Mouse (Mus musculus) Patski (cell line): ENCODE measurements around the gene Taldo1. TPM values are rescaled to one million over a fixed set of nuclear protein-coding genes. Genes with fewer than 3 reads are reported as not detected.

ENCODE experiments used
- ATAC-seq: fragments of 100-300 bp; one replicate; pipeline ENCODE4 v1.8.0; 2021
- CTCF ChIA-PET: fragments of 350-600 bp; sonication (Branson Sonifier 250); formaldehyde crosslinking; loops from one replicate; lab custom pipeline; 2022; ENCODE audit warnings: inconsistent platforms; lab: Charles Lee
- POLR2A ChIA-PET: fragments of 350-600 bp; sonication (Branson Sonifier 250); formaldehyde crosslinking; loops from one replicate; lab custom pipeline; 2022; ENCODE audit warnings: antibody characterized with exemption, inconsistent platforms; lab: Charles Lee
- DNase-seq: peaks from one replicate; pipeline ENCODE4 v3.0.0-alpha.2; 2011; ENCODE audit warnings: low read depth, low spot score
- H3K27me3 ChIP-seq: fragments of 371-371 bp; one replicate; pipeline ENCODE4 v1.5.1; 2021
- CTCF ChIP-seq: fragments of 100-300 bp; IDR thresholded peaks from one replicate; pipeline ENCODE4 v1.5.1; 2021
- in situ Hi-C: fragments of 300-500 bp; cut with MboI; formaldehyde crosslinking; loops from 3 replicates; pipeline ENCODE4 v1.11.1; 2018; ENCODE audit warnings: low pct_unique_long_range_greater_than_20kb, mixed read lengths
- polyA plus RNA-seq: library from polyadenylated mRNA; unstranded; gene quantifications from one replicate; pipeline ENCODE4 v1.2.3, GENCODE M21; 2021

Gene Taldo1
- polyA plus RNA-seq = 512 TPM

GRCm38 (mm10) chr7:141391625-141392551, at the start of gene Taldo1:
Gene Taldo1, plus strand, starts transcription at chr7:141392199.
- no peak for TF ChIP-seq CTCF
- DNase-seq (peak; percentile 64), ATAC-seq (peak; percentile 81)
- H3K27me3 ChIP-seq = no peaks in the 10 kb centered on the region
- ChIA-PET POLR2A (interaction anchor here (0.6 to 2.6 kb wide), 8 partner anchors 14 to 75 kb away, joined by 3 to 10 read pairs (median 4); partner anchors contain the start of gene Eps8l2), CTCF (interaction anchor here (1.0 to 4.6 kb wide), 9 partner anchors 9 to 215 kb away, joined by 3 to 19 read pairs (median 7); partner anchors contain the start of gene Eps8l2)
- in situ Hi-C loops = no loop called here

- no peaks in the 10 kb centered on the region for H3K27me3 ChIP-seq
- ATAC-seq (no peak), DNase-seq (no peak)
- in situ Hi-C loops = no loop called here
- ChIA-PET CTCF (interaction anchor here (1.0 kb wide), 1 partner anchor 14 kb away, joined by 3 read pairs; no protein-coding TSS in a partner anchor), POLR2A (interaction anchor here (1.3 kb wide), 1 partner anchor 14 kb away, joined by 3 read pairs; no protein-coding TSS in a partner anchor)
- TF ChIP-seq CTCF = no peak
These were observed 48.8 kb upstream of the Taldo1 start for GRCm38 (mm10) chr7:141343230-141343629.

- POLR2A ChIA-PET = interaction anchor here (1.3 kb wide), 1 partner anchor 14 kb away, joined by 3 read pairs; no protein-coding TSS in a partner anchor
- ATAC-seq (no peak), DNase-seq (no peak)
- in situ Hi-C loops = no loop called here
- CTCF ChIA-PET = interaction anchor here (1.0 kb wide), 1 partner anchor 14 kb away, joined by 3 read pairs; no protein-coding TSS in a partner anchor
- H3K27me3 ChIP-seq = no peaks in the 10 kb centered on the region
- TF ChIP-seq CTCF = no peak
These were observed 48.3 kb upstream of the Taldo1 start for GRCm38 (mm10) chr7:141343696-141344095.

GRCm38 (mm10) chr7:141344787-141345186, 47.2 kb upstream of the Taldo1 start:
- no peaks in the 10 kb centered on the region for H3K27me3 ChIP-seq
- in situ Hi-C loops = no loop called here
- no peak for TF ChIP-seq CTCF
- ChIA-PET POLR2A (interaction anchor here (0.6 to 0.7 kb wide), 2 partner anchors 12 to 1343 kb away, joined by 3 to 5 read pairs; no protein-coding TSS in a partner anchor), CTCF (interaction anchor here (1.2 to 1.6 kb wide), 3 partner anchors 11 to 20 kb away, joined by 4 to 5 read pairs (median 4); no protein-coding TSS in a partner anchor)
- DNase-seq (no peak), ATAC-seq (no peak)

- POLR2A ChIA-PET = no interaction called here
- no peaks in the 10 kb centered on the region for H3K27me3 ChIP-seq
- no peak for ATAC-seq
- in situ Hi-C loops = no loop called here
- CTCF ChIA-PET = interaction anchor here (1.5 kb wide), 1 partner anchor 13 kb away, joined by 3 read pairs; no protein-coding TSS in a partner anchor
- DNase-seq = no peak
- no peak for TF ChIP-seq CTCF
These were observed 40.9 kb upstream of the Taldo1 start for GRCm38 (mm10) chr7:141351061-141351460.

- H3K27me3 ChIP-seq = no peaks in the 10 kb centered on the region
- CTCF ChIA-PET = interaction anchor here (0.8 to 1.5 kb wide), 2 partner anchors 9 to 29 kb away, joined by 3 to 4 read pairs; no protein-coding TSS in a partner anchor
- in situ Hi-C loops = no loop called here
- ATAC-seq = no peak
- no peak for DNase-seq
- TF ChIP-seq CTCF = no peak
- POLR2A ChIA-PET = no interaction called here
These were observed 36.9 kb upstream of the Taldo1 start for GRCm38 (mm10) chr7:141355051-141355450.

- CTCF ChIA-PET = interaction anchor here (1.5 kb wide), 1 partner anchor 9 kb away, joined by 4 read pairs; no protein-coding TSS in a partner anchor
- POLR2A ChIA-PET = no interaction called here
- no peaks in the 10 kb centered on the region for H3K27me3 ChIP-seq
- TF ChIP-seq CTCF = no peak
- no peak for DNase-seq
- no peak for ATAC-seq
- in situ Hi-C loops = no loop called here
These were observed 36.2 kb upstream of the Taldo1 start for GRCm38 (mm10) chr7:141355626-141356326.

GRCm38 (mm10) chr7:141356971-141357370, 35.0 kb upstream of the Taldo1 start:
- ChIA-PET CTCF (interaction anchor here (0.7 to 1.4 kb wide), 3 partner anchors 11 to 14 kb away, joined by 3 to 5 read pairs (median 5); no protein-coding TSS in a partner anchor), POLR2A (interaction anchor here (0.7 to 1.4 kb wide), 3 partner anchors 14 to 100 kb away, joined by 3 to 4 read pairs (median 3); partner anchors contain the start of gene Taldo1)
- in situ Hi-C loops = no loop called here
- ATAC-seq (no peak), DNase-seq (no peak)
- H3K27me3 ChIP-seq = no peaks in the 10 kb centered on the region
- TF ChIP-seq CTCF = no peak

GRCm38 (mm10) chr7:141361510-141361909, 30.5 kb upstream of the Taldo1 start:
- in situ Hi-C loops = no loop called here
- no peak for TF ChIP-seq CTCF
- ATAC-seq (no peak), DNase-seq (no peak)
- H3K27me3 ChIP-seq = no peaks in the 10 kb centered on the region
- ChIA-PET CTCF (interaction anchor here (1.3 to 2.2 kb wide), 3 partner anchors 14 to 47 kb away, joined by 3 to 6 read pairs (median 4); partner anchors contain the start of gene Eps8l2), POLR2A (interaction anchor here (1.2 to 2.6 kb wide), 3 partner anchors 10 to 22 kb away, joined by 3 to 8 read pairs (median 5); partner anchors contain the start of gene Eps8l2)
